Mouse (Mus musculus) c-Kit-negative CD71-positive TER-119-positive erythroid progenitor cells, embryonic 14.5 days (primary cell): ENCODE results near the gene Reck.

Experiments used
- DNase-seq: peaks from one replicate; pipeline ENCODE4 v3.0.0-alpha.2; 2013; ENCODE audit warnings: low read depth, low spot score

Gene Reck

DNA sequence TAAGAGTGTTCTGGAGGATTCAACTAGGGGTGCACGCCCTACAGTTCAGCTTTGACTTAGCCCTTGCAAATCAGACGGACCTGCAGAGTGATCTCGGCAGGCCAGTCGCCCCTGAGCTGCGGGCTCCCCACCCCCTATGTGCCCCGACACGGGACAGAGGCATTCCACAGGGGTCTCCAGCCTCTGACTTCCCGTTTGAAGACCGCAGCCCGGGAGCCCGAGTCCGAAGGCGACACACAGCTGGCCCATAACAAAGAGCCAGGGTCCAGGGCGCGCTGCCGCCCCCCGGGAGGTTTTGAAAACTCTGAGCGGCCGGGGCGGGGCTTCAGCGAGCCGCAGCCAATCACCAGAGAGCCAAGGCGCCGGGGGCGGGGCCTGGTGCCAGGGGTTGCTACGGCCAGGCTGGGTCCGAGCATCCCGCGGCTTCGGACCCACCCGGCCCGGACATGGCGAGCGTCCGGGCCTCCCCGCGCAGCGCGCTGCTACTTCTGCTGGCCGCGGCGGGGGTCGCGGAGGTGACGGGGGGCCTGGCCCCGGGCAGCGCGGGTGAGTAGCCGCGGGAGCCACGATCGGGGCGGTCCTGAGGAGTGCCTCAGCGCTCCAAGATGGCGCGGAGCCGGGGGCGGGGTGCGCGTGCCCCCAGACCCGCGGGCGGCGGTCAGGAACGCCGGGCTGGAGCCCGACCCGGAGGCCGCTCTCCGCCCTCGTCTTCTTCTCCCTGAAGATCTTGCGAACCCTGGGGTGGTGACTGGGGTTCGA lies at the start of gene Reck:
TSS of gene Reck (plus strand) at position 371 of the 759 bp plus-strand sequence.
- peak; percentile 26 for DNase-seq

DNA sequence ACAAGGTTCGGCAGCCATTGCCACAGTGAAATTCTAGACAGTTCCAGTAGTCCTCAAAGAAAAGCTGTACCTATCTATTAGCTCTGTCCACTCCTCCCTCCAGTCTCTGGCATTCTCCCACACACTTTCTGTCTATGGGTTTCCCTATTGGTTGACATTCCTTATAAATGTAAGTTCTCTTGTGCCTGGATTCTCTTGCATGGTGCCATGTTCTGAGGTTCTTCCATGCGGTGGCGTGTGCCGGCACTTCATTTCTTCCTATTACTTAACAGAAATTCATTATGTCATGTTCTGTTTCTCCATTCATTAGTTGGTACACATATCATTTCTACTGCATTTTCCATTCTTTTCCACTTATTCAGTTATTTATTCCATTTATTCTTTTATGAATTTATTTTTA lies 46.5 kb upstream of the Reck start:
- no peak for DNase-seq

DNA sequence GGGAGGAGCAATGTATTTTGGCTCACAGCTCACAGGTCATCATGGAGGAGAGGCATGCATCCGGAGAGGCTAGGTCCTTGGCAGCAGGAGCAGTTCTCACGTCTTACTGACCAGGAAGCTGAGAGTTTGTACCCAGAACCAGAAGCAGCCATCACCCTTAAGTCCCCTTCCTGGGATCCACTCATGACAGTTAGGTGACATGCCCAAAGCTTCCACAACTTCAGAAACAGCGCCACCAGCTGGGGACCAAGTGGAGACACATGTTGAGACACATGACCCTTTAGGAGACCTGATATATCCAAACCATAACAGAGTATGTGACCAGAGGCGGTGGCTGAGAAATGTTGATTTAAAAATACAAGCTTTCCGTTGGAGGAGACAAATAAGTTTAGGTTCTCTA lies 43.3 kb upstream of the Reck start:
- DNase-seq = no peak

DNA sequence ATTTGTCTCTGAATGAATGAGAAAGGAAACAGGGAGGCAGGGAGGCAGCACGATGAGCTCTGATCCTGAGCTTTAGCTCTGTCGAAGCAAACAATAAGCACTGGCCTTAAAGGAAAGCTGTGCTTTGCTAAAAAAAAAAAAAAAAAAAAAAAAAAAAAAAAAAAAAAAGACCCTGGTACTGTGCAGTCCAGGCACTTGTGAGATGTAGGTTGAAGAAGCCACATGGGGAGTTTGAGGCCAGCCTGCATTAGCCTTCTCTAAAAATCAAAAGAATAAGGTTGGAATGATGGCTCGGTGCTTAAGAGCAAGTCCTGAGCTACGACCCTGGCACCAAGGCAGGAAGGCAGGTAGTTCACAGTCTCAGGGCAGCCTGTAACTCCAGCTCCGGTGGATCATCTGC lies 41.6 kb upstream of the Reck start:
- DNase-seq = no peak

DNA sequence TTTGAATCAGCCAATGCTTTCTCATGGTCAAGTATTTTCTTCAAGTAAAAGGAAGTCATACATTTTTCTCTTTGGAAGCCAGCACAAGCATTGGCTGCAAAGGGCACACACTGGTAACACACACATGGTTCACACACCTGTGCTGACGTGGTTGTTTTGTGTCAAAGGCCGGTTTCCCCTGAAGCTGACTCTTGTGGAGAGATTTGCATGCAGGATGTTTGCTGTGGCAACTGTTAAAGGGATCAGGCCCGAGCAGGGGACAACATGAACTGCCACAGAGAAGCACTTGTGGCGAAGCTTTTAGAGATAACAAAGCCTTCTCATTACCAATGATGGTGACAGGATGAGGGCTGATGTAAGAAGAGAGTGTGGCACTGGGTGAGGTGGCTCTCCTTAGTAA lies 40.6 kb upstream of the Reck start:
- no peak for DNase-seq

DNA sequence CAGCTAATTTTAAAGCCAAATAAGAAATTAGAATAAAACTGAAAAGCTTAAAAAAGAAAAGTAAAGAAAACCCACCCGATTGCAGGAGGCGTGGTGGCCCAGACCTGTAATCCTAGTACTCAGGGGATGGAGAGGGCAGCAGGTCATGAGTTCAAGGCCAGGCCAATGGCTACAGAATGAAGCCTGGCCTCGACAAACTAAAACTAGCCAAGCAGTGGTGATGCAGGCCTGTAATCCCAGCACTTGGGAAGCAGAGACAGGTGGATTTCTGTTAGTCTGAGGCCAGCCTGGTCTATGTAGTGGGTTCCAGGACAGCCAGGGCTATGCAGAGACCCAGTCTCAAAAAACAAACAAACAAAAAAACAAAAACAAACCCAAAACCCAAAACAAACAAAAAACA lies 37.0 kb upstream of the Reck start:
- DNase-seq = no peak

DNA sequence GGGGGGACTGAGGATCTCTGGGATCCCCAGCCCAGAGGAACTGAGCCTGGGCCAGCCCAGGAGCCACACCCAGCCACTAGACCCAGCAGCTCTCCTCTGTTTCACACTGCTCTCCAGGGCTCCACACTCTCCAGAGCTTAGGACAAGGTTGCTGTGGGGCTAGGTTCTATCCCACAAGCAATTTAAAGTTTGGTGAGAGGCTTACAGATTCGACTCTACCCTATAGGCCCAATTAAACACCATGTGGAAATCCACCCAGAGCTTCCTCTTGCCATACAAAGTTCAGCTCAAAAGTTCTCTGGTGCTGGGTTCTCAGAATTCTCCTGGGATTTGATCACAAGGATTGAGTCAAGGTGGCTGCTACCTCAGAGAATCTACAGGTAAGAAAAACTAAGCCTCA lies 35.2 kb upstream of the Reck start, which contains the start of gene Olfr157:
TSS of gene Olfr157 (minus strand) at position 101 of the 400 bp plus-strand sequence.
- no peak for DNase-seq

DNA sequence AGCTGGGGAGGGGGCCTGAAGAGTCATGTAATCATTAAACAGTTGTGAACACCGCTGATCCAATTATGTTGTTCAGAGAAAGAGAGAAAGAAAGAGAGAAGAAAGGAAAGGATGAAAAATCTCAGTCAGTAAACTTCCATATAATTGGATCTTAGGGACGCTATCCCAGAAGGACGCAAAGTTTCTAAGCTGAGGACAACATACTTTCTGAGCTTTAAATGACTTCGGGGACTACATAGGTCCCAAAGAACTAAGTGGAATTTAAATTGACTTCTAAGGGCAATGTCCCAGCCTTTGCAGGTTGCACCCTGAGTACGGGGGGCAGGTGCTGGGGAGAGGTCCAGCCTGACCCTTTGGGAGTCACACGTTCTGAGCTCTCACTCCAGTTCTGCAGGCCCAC lies 24.1 kb upstream of the Reck start, which contains the start of gene Olfr155:
TSS of gene Olfr155 (plus strand) at position 301 of the 400 bp plus-strand sequence.
- no peak for DNase-seq

DNA sequence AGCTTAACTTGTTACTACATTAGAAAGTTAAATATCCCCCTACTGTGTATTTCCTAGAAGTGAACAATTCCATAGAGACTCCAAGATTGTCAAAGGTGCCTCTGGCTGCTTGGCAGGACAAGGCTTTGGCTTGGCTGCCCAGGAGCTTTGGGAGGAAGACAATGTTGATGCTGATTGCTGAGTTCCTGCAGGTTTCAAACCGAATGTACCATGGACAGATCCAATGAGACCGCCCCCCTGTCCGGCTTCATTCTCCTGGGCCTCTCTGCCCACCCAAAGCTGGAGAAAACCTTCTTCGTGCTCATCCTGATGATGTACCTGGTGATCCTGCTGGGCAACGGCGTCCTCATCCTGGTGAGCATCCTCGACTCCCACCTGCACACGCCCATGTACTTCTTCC lies 21.2 kb upstream of the Reck start:
- no peak for DNase-seq

DNA sequence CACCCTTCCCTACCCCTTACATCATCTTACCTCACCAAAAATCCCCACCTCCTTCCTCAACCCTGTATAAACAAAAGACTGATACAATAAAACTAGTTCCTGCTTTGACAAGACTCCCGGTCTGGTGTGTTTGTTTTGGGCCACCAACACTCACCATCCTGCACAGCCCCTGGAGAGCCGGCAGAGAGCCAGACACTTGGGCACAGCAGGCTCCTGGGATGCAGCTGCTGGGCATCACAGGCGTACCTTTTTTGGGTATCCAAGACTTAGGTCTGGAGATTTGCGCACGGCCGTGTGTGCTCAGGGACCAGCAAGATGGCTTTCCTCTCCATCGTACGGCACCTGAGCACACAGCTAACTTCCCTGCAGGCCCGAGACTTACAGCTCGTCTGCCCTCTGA lies 15.4 kb upstream of the Reck start:
- no peak for DNase-seq

DNA sequence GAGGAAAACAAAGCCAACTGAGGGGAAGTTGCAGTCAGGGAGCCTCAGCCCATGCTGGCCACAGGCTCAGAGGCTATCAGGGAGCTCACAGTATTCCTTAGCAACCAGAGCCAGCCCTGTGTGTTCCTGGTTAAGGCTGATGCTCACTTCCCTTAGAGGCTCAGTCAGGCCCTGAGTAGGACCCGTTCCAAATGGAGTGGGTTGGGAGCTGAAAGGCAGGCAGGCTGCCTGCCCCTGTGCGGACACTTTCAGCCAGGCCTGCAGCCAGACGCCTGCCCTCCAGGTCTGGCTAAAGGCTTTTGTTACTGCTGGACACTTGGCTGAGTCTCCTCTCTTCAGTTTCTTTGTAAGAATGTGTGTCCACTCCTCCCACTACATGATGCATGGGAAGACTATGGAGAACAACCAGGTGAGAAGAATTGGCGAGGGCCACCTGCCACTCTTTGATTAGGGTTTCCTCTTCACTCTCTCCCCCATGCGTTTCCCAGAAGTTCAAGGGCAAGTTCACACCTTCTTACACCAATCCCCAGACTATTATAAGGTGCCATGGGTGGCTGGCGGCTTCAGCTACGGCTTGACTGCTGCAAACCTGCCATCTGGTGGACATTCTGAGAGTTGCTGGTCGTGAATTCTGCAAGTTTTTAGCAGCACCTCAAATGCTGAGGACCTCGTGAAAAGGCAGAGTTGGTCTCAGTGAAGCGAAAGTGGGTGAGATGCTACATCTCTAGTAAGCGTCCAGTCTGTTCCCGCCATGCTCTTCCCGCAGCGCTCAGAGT lies 14.4 kb upstream of the Reck start:
- DNase-seq = no peak

DNA sequence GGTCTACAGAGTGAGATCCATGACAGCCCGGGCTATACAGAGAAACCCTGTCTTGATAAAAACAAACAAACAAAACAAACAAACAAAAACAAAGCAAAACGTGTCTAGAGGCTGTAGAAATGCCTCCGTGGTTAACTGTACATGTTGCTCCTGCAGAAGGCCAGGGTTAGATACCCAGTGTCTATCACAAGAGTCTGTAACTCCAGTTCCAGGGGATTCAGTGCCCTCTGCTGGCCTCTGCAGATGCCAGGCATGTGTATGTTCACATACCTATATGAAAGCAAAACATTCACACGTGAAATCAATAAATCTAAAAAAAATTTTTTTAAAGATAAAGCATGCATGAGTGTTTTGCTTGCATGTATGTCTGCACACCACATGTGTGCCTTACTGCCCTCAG lies 12.0 kb upstream of the Reck start:
- DNase-seq = no peak

DNA sequence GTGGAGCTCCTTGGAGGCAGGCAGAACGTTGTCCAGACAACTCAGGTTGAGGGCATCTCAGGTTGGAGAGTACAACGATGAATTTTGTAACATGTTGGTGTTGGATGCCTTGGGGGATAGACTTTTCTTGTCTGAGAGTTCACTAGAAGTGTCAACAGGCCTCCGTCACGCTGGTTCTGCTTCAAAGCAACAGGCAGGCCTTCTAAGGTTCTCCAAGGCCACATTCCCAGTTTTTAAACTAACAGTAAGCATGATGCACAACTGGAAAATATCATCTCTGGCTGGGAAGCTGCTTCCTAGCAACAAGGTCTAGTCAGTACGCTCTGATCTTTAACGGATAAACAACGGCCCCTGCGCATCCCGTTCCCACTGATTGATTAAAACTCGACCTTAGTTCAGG lies 5.5 kb upstream of the Reck start:
- no peak for DNase-seq

DNA sequence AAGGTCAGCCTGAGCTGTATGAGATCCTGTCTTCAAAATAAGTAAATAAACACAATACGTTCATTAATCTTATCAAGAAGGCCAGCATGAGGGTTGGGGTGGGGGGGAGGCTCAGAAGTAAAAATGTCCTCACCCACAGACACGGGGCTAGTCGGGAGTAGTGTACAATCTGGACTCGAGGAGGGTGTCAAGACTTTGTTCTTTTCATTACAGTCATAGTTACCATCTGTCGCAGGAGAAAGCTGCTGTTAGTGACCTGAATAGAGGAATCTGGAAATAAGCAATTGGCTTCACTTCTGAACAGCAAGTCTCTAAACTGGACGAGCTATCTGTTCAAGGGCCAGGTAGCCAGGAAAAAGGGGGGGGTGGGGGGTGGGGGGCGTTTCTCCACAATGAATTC lies 829 bp upstream of the Reck start:
- DNase-seq = no peak

DNA sequence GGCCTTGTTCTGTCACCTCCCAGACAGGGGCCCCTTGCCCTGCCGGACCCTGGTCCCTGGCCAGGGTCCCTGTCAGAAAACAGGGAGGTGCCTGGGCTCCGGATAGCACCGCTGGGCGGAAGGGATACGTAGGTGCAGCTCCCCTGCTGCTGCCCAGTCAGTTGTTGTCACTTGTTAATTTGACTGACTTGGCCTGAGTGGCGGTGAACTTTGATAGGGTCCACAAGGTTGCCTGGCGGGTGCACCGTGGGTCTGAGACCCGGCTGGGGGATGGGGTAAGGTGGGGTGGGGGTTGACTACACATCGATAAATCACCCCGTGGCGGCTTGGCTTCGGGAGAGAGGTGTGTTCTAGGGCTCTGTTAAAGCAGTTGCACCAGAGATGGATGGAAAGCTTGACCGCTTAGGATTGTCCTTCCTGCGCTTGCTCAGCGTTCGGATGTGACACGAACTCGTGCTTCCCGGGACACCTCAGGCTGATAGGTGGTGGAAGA lies 635 bp downstream of the Reck start:
- no peak for DNase-seq

DNA sequence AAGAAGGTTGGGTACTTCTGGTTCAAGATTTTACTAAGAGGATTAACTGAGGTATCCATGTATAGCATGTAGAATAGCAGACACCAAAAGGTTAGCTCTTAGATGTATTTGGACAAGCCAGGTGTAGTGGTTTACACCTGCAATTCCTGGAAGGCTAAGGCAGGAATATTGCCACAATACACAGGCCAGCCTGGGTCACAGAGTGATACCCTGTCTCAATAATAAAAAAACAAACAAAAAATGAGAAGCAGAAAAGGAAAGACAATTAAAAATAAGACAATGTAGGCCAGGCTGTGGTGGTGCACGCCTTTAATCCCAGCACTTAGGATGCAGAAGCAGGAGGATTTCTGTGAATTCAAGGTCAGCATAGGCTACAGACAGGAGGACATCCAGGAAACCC lies 1.9 kb downstream of the Reck start:
- DNase-seq = no peak

DNA sequence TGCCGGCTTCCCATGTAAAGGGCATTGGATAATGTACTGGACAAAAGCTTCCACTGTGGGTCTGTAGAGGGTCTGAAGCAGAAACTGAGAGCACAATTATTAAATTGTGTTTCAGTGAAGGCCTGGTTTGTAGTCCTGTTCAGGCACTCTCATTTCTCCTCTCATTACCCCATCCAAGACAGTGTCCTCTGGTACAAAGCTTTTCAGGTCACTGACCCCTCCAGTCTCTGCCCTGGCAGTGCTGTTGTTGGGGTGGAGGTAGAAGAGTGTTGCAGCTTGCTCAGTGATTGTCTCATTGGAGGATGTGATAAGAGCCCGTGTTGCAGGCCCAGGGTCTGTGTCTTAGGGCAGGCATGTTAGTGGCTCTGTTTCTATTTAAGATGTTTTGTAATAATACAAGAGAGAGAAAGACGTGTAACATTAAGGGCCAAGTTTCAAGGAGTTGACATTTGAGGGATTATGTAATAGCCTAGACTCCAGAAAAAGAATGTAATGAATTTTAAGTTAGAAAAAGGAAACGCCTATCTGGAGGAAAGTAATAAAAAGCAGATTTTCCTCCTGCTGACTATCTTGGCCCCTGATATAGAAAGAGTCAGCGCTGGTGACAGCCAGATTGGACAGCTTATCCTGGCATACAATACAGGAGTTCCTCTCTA lies 2.9 kb downstream of the Reck start:
- DNase-seq = no peak

DNA sequence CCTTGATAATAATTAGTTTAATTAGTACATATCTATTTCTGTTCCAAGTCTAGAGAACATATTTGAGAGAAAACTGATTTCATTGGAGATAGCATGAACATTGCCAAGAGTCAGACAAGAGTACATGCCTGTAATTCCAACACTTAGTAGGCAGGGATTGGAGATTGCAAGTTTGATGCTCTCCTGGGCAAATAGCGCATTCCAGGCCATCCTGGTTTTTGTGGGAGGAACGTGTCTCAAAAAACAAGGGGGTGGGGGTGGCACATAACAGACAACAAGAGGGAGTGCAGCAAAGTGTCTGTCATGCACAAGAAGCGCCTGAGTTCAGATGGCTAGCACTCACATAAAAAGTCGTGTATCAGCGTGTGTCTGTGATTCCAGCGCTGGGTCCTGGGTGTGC lies 4.2 kb downstream of the Reck start:
- DNase-seq = no peak

DNA sequence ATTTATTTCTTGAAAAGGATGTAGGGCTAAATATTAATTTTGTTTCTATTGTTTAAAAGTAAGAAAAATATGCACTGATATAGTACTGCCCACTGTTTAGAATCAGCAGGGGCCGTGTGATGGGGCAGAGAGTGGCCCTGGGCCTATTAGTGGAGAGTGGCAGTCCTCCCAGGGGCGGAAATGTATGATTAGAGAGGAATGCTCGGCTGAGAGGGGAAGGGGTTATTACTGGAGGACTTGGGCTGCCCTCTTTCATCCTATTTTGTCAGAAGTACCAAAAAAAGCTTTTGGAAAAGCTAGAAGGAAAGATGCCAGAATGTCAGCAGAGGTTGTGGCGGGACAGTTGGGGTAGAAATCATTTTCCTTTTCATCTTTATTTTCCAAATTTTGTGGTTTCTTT lies 8.9 kb downstream of the Reck start:
- DNase-seq = no peak

DNA sequence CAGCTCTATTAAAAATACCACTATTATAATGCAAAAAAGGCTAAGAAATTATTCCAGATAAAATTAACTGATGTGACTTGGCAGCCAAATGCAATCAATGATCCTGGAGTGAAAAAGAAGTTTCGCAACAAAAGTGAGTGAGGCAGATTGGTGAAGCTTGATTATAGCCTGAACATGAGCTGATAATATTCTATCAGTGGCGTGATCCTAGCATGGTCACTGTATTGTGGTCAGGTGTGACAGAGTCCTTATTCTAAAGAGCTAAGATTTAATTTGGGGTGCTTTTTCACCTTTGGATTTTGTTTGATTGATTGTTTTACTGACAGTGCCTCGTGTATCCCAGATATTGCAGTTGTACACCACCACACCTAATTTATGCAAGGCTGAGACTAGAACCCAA lies 15.9 kb downstream of the Reck start:
- DNase-seq = no peak

DNA sequence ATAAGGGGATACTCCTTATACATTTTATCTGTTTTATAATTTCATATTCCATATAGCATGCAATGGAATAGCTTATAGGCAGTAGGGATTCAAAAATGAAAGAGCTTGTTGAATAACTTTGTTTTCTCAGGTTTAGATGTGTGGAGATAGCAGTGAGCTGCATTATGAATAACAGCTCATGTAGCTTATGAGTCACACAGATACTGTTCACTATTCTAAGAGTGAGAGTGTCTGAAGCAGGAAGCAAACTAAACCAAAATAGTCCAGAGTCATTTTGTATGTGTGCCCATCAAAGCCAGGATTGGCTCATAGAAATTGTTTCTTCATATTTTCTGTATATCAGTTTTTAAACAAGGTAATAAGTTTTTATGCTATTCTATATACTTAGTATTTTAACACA lies 21.9 kb downstream of the Reck start:
- DNase-seq = no peak

DNA sequence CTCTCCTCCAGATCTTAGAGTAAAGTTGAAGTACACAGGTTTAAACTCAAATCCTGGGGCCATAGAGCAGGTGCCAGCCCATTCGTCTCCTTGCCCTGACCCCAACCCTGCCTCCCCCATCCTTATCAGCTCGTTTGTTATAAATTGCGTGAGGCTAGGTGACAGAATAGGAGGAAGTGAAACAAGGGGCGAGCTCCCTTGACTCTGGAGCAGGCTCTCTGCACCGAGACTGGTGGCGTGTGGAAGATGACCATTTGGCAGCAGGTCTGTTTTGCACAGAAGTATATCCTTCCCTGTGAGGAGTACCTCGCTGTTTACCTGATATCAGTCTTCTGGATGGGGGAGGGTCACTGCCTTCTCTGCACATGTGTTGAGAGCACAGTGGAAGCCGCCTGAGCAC lies 23.9 kb downstream of the Reck start:
- no peak for DNase-seq
